Mouse (Mus musculus) lung, postnatal 0 days (tissue): ENCODE data around the gene Rps18.

Experiments used
- CTCF ChIP-seq: IDR thresholded peaks from 2 replicates; pipeline ENCODE4 v1.5.1; 2016; ENCODE audit warnings: antibody characterized with exemption, mild to moderate bottlenecking
- EP300 ChIP-seq: IDR thresholded peaks from 2 replicates; pipeline ENCODE4 v1.6.1; 2016; ENCODE audit warnings: antibody characterized with exemption, mild to moderate bottlenecking, control low read depth

DNA sequence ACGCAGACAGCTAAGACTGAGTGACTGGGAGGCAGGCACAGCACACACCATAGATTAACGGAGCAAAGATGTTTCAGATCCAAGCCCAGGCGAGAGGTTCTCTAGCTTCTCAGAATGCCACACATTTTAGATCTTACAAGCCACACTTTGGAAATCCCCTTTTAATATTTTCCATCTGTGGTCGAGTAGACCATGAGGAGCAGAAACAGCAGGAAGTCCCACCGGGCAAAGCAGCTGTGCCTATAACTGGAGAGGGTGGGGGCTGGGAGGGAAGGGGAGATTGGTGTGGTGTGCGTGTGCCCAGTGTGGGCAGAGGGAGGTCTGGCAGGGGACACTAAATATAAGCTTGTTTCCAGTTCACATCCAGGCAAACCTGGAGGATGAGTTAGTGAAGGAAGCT is 1.7 kb upstream of the Rps18 start:
- TF ChIP-seq CTCF: no peak
- TF ChIP-seq EP300: no peak
